Mouse (Mus musculus) midbrain, postnatal 0 days (tissue): Measurements from ENCODE around the gene Cacna1c. TPM values are rescaled to one million over a fixed set of nuclear protein-coding genes. Genes with fewer than 3 reads are reported as not detected.

ENCODE experiments used
- ATAC-seq: fragments of 200-750 bp; cut with Nextera tagmentation; 2 replicates; pipeline ENCODE4 v1.8.0; 2017; ENCODE audit warnings: moderate number of reproducible peaks, mild to moderate bottlenecking, moderate TSS enrichment, moderate library complexity; ENCODE audit not compliant: low FRiP score
- DNase-seq: peaks from one replicate; pipeline ENCODE4 v3.0.0-alpha.2; 2015; ENCODE audit warnings: low spot score
- H3K27ac ChIP-seq: fragments of 300-500 bp; sonication (generic); 2 replicates; pipeline ENCODE4 v1.5.1; 2014; ENCODE audit warnings: low read depth, mild to moderate bottlenecking, low read length, mixed read lengths
- H3K27me3 ChIP-seq: fragments of 300-500 bp; sonication (generic); 2 replicates; pipeline ENCODE4 v1.6.1; 2014; ENCODE audit warnings: low read length, control low read depth, mixed read lengths; ENCODE audit not compliant: insufficient read depth
- H3K36me3 ChIP-seq: fragments of 300-500 bp; sonication (generic); 2 replicates; pipeline ENCODE4 v1.6.1; 2014; ENCODE audit warnings: low read length, control low read depth, mixed read lengths; ENCODE audit not compliant: insufficient read depth
- H3K4me1 ChIP-seq: fragments of 300-500 bp; sonication (generic); 2 replicates; pipeline ENCODE4 v1.6.1; 2014; ENCODE audit warnings: mild to moderate bottlenecking, control low read depth, antibody characterized with exemption, low read length, mixed read lengths; ENCODE audit not compliant: insufficient read depth
- H3K4me2 ChIP-seq: fragments of 300-500 bp; sonication (generic); 2 replicates; pipeline ENCODE4 v1.6.1; 2014; ENCODE audit warnings: low read depth, mild to moderate bottlenecking, low read length, mixed read lengths; ENCODE audit not compliant: poor library complexity, severe bottlenecking
- H3K4me3 ChIP-seq: fragments of 300-500 bp; sonication (generic); 2 replicates; pipeline ENCODE4 v1.5.1; 2014; ENCODE audit warnings: low read depth, mild to moderate bottlenecking, low read length, moderate library complexity
- H3K9ac ChIP-seq: fragments of 300-500 bp; sonication (generic); replicated peaks from 2 replicates; pipeline ENCODE4 v1.6.1; 2014; ENCODE audit warnings: mild to moderate bottlenecking, low read length, moderate library complexity, mixed read lengths; ENCODE audit not compliant: poor library complexity, severe bottlenecking
- H3K9me3 ChIP-seq: fragments of 300-500 bp; sonication (generic); 2 replicates; pipeline ENCODE4 v1.6.1; 2016; ENCODE audit warnings: low read length, control low read depth
- CTCF ChIP-seq: IDR thresholded peaks from 2 replicates; pipeline ENCODE4 v1.5.1; 2016; ENCODE audit warnings: antibody characterized with exemption, mild to moderate bottlenecking
- WGBS: fragments of 180-500 bp; shearing (Covaris S2); extraction: QIAGEN DNeasy Blood & Tissue Kit; methylation state at CpG from one replicate; pipeline ENCODE4 v1.1.7; 2014; 5-methylcytosine and 5-hydroxymethylcytosine counted together
- polyA plus RNA-seq: library from polyadenylated mRNA; unstranded; fragments of >200 nt; fragmentation: Nextera tagmentation; extraction: Ambion mirVana; gene quantifications from 2 replicates; pipeline ENCODE4 v1.2.1, GENCODE M21; 2015
- total RNA-seq: library from RNA; depleted of rRNA; stranded (reverse); fragments of >200 nt; gene quantifications from 2 replicates; pipeline ENCODE4 v1.2.3, GENCODE M21; 2014

The Cacna1c gene
- total and polyA plus RNA-seq, 2 experiments from 2014 or later, result 4.9 to 33.9 TPM

DNA sequence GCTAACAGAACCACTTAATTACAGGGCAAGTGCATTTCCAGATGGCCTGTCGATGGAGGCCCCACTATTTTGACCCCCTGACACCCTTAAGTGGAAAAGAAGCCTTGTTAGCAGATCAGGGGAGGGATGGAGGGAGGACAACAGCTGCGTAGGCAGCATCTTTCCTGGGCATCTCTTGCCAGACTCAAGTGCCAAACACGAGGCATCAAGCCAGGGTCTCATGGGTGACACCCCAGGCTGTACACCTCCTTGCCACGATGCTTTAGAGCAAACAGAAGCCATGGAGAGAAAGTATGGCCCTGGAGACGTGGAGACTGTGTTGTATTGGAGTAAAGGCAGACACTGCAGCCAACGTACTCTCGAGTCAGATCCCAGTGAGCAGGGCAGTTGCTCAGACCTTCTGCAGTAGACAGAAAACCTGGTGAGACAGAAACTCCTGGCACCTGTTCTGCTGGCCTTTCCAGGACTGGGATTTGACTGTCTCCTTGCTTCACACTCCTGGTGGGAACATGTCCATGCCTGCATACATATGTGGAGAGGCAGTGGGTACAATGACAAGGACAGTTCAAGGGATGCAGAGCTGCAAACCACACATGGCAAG is 325.9 kb downstream of the Cacna1c start:
- 68% methylated on average over 7 of the region's 7 CpGs for WGBS
- Histone ChIP-seq H3K4me2 (no peak overlapping the region), H3K9me3 (no peaks in the 10 kb centered on the region), H3K9ac (no peak overlapping the region), H3K27me3 (no peaks in the 10 kb centered on the region), H3K4me1 (no peaks in the 10 kb centered on the region), H3K4me3 (no peak overlapping the region), H3K36me3 (no peaks in the 10 kb centered on the region), H3K27ac (no peak overlapping the region)
- DNase-seq (no peak), ATAC-seq (no peak)
- no peak for TF ChIP-seq CTCF

DNA sequence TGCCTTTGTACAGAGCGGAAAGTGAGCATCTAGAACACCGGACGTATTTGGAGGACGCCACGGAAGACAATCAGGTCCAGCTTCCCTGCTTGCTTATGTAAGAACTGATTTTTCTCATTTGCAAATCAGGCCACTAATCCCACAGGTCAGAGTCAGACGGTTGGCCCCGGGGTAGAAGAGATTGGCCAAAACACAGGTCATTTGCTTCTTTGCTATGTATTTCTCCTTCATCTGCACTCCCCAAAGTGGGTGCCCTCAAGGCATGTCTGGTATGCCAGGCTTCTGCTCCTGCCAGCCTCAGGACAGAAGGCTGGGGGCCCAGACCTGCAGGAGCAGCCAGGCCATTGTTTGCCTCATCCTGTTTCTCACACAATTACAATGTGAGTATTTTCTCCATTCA is 328.8 kb downstream of the Cacna1c start:
- DNase-seq, result no peak
- Histone ChIP-seq H3K27me3 (no peaks in the 10 kb centered on the region), H3K9ac (no peak overlapping the region), H3K4me2 (no peak overlapping the region), H3K27ac (no peak overlapping the region), H3K9me3 (no peaks in the 10 kb centered on the region), H3K4me1 (no peaks in the 10 kb centered on the region), H3K36me3 (no peaks in the 10 kb centered on the region), H3K4me3 (no peak overlapping the region)
- TF ChIP-seq CTCF, result no peak
- WGBS, result 70% methylated on average over 7 of the region's 7 CpGs
- ATAC-seq, result no peak

GRCm38 (mm10) chr6:118866889-118867288 is 329.3 kb downstream of the Cacna1c start:
- H3K36me3 ChIP-seq, result no peaks in the 10 kb centered on the region
- no peak overlapping the region for H3K4me2 ChIP-seq
- H3K27ac ChIP-seq, result no peak overlapping the region
- WGBS, result 77% methylated on average over 3 of the region's 3 CpGs
- DNase-seq, result no peak
- no peak for ATAC-seq
- H3K9me3 ChIP-seq, result no peaks in the 10 kb centered on the region
- H3K9ac ChIP-seq, result no peak overlapping the region
- no peaks in the 10 kb centered on the region for H3K4me1 ChIP-seq
- H3K27me3 ChIP-seq, result no peaks in the 10 kb centered on the region
- TF ChIP-seq CTCF, result no peak
- no peak overlapping the region for H3K4me3 ChIP-seq

DNA sequence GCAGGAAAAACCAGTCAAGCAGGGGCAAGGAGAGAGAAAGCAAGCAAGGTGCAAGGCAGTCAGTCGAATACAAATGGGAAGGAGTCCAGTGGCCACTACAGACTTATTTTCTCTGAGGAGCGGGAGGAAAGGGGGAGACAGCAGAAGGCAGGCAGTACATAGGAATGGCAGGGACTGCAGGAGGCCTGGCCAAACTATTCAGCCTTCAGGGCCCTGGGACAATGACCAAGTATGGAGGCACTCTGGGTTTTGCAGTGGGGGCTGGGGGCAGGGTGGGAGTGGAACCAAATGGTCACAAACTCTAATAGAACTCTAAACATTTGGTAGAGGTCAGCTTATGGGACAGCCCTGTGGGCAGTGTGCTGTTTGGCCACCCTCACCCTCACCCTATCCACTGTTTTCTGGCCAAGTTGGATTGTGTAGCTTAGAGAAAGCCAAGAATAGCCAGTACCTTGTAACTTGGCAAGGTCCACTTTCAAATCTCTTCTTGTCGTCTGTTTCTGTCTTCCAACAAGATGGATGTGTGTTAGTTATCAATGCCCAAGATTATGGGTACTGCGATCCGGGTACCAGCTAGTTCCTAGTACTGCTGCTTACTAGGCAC is 330.3 kb downstream of the Cacna1c start:
- DNase-seq (no peak), ATAC-seq (no peak)
- no peak for TF ChIP-seq CTCF
- Histone ChIP-seq H3K4me2 (no peak overlapping the region), H3K4me1 (no peaks in the 10 kb centered on the region), H3K4me3 (no peak overlapping the region), H3K27me3 (no peaks in the 10 kb centered on the region), H3K27ac (no peak overlapping the region; the same call in 1 of the 2 replicates), H3K36me3 (no peaks in the 10 kb centered on the region), H3K9me3 (no peaks in the 10 kb centered on the region), H3K9ac (no peak overlapping the region)
- 78% methylated on average over 5 of the region's 5 CpGs for WGBS

DNA sequence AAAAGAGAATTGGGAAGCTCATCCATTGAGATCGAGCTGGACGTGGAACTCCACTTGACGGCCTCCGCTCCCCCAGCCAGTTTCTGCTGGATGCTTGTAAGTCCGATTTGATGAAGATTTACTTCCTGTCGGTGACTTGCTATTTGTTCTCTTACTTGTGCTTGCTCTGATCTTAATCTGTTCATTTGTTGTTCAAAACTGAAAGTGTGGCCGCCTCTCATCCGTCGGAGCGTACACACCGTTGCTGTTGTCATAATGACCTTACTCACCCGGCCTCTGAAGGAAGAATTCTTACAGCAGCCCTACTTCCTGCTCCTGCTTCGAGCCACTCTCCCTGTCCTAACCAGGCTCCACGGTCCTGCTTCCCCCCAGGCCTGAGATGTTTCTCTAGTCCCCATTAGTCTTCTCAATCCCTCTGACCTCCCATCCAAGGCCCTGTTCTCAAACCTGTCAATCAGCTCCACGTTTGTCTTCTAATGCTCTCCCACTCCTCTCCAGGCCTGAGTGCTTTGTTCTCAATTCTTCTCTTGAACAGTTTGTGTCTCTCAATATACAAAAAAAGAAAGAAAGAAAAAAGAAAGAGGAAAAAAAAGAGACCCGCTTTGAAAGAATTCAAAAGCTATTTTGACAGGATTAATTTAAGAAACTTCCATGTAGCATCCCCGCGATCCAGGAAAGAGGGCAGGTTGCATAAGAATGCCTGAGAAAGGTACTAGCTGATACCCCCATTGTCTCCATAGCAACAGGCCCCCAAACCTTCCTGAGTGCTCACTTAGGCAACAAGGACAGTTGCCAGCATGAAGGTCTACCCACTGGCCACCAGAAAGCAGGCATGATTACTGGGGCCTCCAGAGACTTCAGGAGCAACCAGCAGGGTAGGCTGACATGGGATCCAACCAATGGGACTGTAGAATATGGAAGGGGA is 331.3 kb downstream of the Cacna1c start:
- 56% methylated on average over 18 of the region's 18 CpGs for WGBS
- no peak overlapping the region for H3K4me3 ChIP-seq
- no peak for DNase-seq
- TF ChIP-seq CTCF, result no peak
- no peaks in the 10 kb centered on the region for H3K9me3 ChIP-seq
- H3K27me3 ChIP-seq, result no peaks in the 10 kb centered on the region
- no peaks in the 10 kb centered on the region for H3K4me1 ChIP-seq
- no peak overlapping the region for H3K4me2 ChIP-seq
- no peak overlapping the region; the same call in 1 of the 2 replicates for H3K27ac ChIP-seq
- ATAC-seq, result no peak
- H3K9ac ChIP-seq, result no peak overlapping the region
- no peaks in the 10 kb centered on the region for H3K36me3 ChIP-seq

GRCm38 (mm10) chr6:118862727-118863126 is 333.5 kb downstream of the Cacna1c start:
- Histone ChIP-seq H3K27me3 (no peaks in the 10 kb centered on the region), H3K27ac (no peak overlapping the region), H3K9ac (no peak overlapping the region), H3K4me3 (no peak overlapping the region), H3K9me3 (no peaks in the 10 kb centered on the region), H3K36me3 (no peaks in the 10 kb centered on the region), H3K4me1 (no peaks in the 10 kb centered on the region), H3K4me2 (no peak overlapping the region)
- WGBS, result 77% methylated on average over 9 of the region's 9 CpGs
- no peak for DNase-seq
- TF ChIP-seq CTCF, result no peak
- no peak for ATAC-seq
